Mouse (Mus musculus) spleen, adult 2 months (tissue): ENCODE data around the gene Zfp383.

ENCODE experiments used
- CTCF ChIP-seq: fragments of 200-500 bp; IDR thresholded peaks from 2 replicates; pipeline ENCODE4 v1.5.1; 2011; ENCODE audit warnings: mild to moderate bottlenecking, inconsistent platforms; ENCODE audit not compliant: insufficient read depth, insufficient read length, insufficient replicate concordance; ENCODE audit errors: extremely low read depth
- POLR2A ChIP-seq: fragments of 200-500 bp; IDR thresholded peaks from 2 replicates; pipeline ENCODE4 v1.6.1; 2011; ENCODE audit warnings: low read depth, low read length, inconsistent platforms

DNA sequence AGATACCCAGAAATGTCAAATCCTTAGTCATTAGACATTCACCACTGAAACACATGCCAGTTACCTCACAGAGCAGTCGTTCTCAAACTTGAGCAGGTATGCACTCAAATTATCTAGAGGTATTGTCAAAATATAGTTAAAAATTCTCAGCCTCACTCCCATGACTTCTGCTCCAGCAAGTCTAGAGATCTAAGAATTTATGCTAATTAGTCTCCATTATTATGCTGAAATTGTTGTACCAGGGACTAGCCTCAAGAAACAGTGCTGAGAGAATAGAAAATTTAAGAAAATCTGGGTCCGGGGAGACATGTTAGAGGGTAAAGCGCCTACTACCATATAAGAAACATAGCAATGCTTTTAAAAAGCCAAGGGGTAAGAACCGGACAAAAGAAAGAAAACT lies 3.9 kb upstream of the Zfp383 start:
- TF ChIP-seq POLR2A = no peak
- no peak for TF ChIP-seq CTCF
